Comparison of ENCODE assay signal across 32 mouse cellular contexts in genomic region chr2:4896970-4897369, GRCm38 (mm10). TPM values are rescaled to one million over a fixed set of nuclear protein-coding genes. Genes with fewer than 3 reads are reported as not detected.
DNase-seq lines count a peak whose midpoint lies in the region; ATAC-seq and TF ChIP-seq lines count a peak whose summit lies in the region.
"Had no signal": no experiment of that assay in that cellular context is flagged by ENCODE, and none has a peak within 500 bp of the region (broad histone marks: within the 10 kb centered on the region; RNA-seq: fewer than 3 reads in every experiment).

No protein-coding gene starts in this region.

- no peak overlapping the region for H3K9ac ChIP-seq in heart, adult 2 months (ENCODE audit: low read depth, low read length)
- no peak overlapping the region for H3K9ac ChIP-seq in kidney, postnatal 0 days (ENCODE audit: low read depth, low read length)
- H3K9ac ChIP-seq in lung, embryonic 14.5 days, result no peak overlapping the region
- H3K9ac ChIP-seq in MEL (ENCODE audit: control insufficient read depth, low read depth, low read length, poor library complexity, severe bottlenecking), result no peak overlapping the region
- H3K9ac ChIP-seq: heart, embryonic 15.5 days; hindbrain, embryonic 13.5 days; limb, embryonic 15.5 days; neural tube, embryonic 12.5 days had no signal

- no peak overlapping the region for H3K4me2 ChIP-seq in kidney, postnatal 0 days (ENCODE audit: low read length)
- H3K4me2 ChIP-seq in lung, embryonic 14.5 days, result no peak overlapping the region
- H3K4me2 ChIP-seq: heart, embryonic 15.5 days; hindbrain, embryonic 13.5 days; limb, embryonic 15.5 days; neural tube, embryonic 12.5 days had no signal

- H3K36me3 ChIP-seq in heart, adult 2 months (ENCODE audit: control insufficient read depth, insufficient read depth, low read length), result peaks cover 4% of the 10 kb centered on the region; the same call in 1 of the 2 replicates
- peaks cover 90% of the 10 kb centered on the region for H3K36me3 ChIP-seq in heart, embryonic 10.5 days
- peaks cover 64% of the 10 kb centered on the region for H3K36me3 ChIP-seq in kidney, postnatal 0 days (ENCODE audit: insufficient read depth, low read length)
- peaks cover 93% of the 10 kb centered on the region for H3K36me3 ChIP-seq in lung, embryonic 14.5 days (ENCODE audit: insufficient read depth)
- H3K36me3 ChIP-seq in MEL (ENCODE audit: control insufficient read depth in 1 of 2, insufficient read depth in 2 of 2, low read length in 2 of 2), result peaks cover 0 to 21% of the 10 kb centered on the region in 2 experiments; a peak in 2 of 4 replicates

- intact Hi-C loops in heart, adult 2 months (cut with DNase I), result no loop called here

- H3K9me3 ChIP-seq in heart, embryonic 10.5 days, result no peaks in the 10 kb centered on the region
- H3K9me3 ChIP-seq in kidney, postnatal 0 days (replicated peaks; ENCODE audit: low read length), result no peaks in the 10 kb centered on the region
- H3K9me3 ChIP-seq in lung, embryonic 14.5 days (ENCODE audit: low read depth, low read length), result no peaks in the 10 kb centered on the region
- no peaks in the 10 kb centered on the region for H3K9me3 ChIP-seq in MEL (replicated peaks; ENCODE audit: insufficient read depth, low read length)
- H3K9me3 ChIP-seq: G1E; heart, embryonic 15.5 days; hindbrain, embryonic 13.5 days; limb, embryonic 10.5 days; limb, embryonic 15.5 days; midbrain, embryonic 10.5 days; neural tube, embryonic 12.5 days had no signal

- no peaks in the 10 kb centered on the region; the same call in 1 of the 2 replicates for H3K79me2 ChIP-seq in heart, adult 2 months (replicated peaks; ENCODE audit: control insufficient read depth, insufficient read depth, low read length)
- H3K79me2 ChIP-seq in MEL (ENCODE audit: control insufficient read depth, insufficient read depth, low read length, poor library complexity), result no peaks in the 10 kb centered on the region

- TF ChIP-seq CTCF in heart, adult 2 months (IDR thresholded peaks at IDR 0.05), result peak; percentile 16; the same call in 1 of the 2 replicates
- TF ChIP-seq CTCF in kidney, postnatal 0 days (IDR thresholded peaks at IDR 0.05; ENCODE audit: low read depth), result peak; percentile 36; the same call in 1 of the 2 replicates
- TF ChIP-seq CTCF in lung, embryonic 14.5 days (IDR thresholded peaks at IDR 0.05; ENCODE audit: low read depth), result peak; percentile 12; the same call in 1 of the 2 replicates
- TF ChIP-seq CTCF in MEL (IDR thresholded peaks at IDR 0.05 in 2 of 3, conservative IDR thresholded peaks at IDR 0.05 in 1 of 3; ENCODE audit: control insufficient read depth in 1 of 3, insufficient read depth in 1 of 3, low read depth in 2 of 3, low read length in 3 of 3, poor library complexity in 1 of 3, severe bottlenecking in 1 of 3), result peak in 1 of 3 experiments; percentile 45; a peak in 3 of 6 replicates

- no peak overlapping the region for H3K4me3 ChIP-seq in heart, adult 2 months
- H3K4me3 ChIP-seq in heart, embryonic 10.5 days, result no peak overlapping the region
- no peak overlapping the region for H3K4me3 ChIP-seq in kidney, postnatal 0 days (replicated peaks; ENCODE audit: low read depth, low read length)
- H3K4me3 ChIP-seq in lung, embryonic 14.5 days (ENCODE audit: low read depth, low read length), result no peak overlapping the region
- no peak overlapping the region for H3K4me3 ChIP-seq in MEL (ENCODE audit: control insufficient read depth in 1 of 2, insufficient read depth in 1 of 2, low read depth in 2 of 2, low read length in 2 of 2)
- H3K4me3 ChIP-seq: erythroblast, embryonic 14.5 days; gastrocnemius, adult 2 months; heart, embryonic 15.5 days; hindbrain, embryonic 13.5 days; limb, embryonic 10.5 days; limb, embryonic 15.5 days; midbrain, embryonic 10.5 days; myocyte; neural tube, embryonic 12.5 days had no signal

- no peak overlapping the region for H3K27ac ChIP-seq in heart, adult 2 months
- no peak overlapping the region for H3K27ac ChIP-seq in heart, embryonic 10.5 days
- no peak overlapping the region for H3K27ac ChIP-seq in kidney, postnatal 0 days
- no peak overlapping the region for H3K27ac ChIP-seq in lung, embryonic 14.5 days (ENCODE audit: low read depth)
- no peak overlapping the region for H3K27ac ChIP-seq in MEL (ENCODE audit: control insufficient read depth, low read depth, low read length)
- H3K27ac ChIP-seq: gastrocnemius, adult 2 months; heart, embryonic 15.5 days; hindbrain, embryonic 13.5 days; limb, embryonic 10.5 days; limb, embryonic 15.5 days; midbrain, embryonic 10.5 days; neural tube, embryonic 12.5 days had no signal

- no peak for TF ChIP-seq POLR2A in heart, adult 2 months (IDR thresholded peaks at IDR 0.05; ENCODE audit: insufficient read depth, low read depth, low read length)
- no peak for TF ChIP-seq POLR2A in MEL (IDR thresholded peaks at IDR 0.05; ENCODE audit: control insufficient read depth in 1 of 2, insufficient read depth in 1 of 2, low read depth in 1 of 2, low read length in 2 of 2, poor library complexity in 1 of 2)

- H3K4me1 ChIP-seq in heart, adult 2 months (ENCODE audit: control insufficient read depth, insufficient read depth, low read length), result no peaks in the 10 kb centered on the region
- H3K4me1 ChIP-seq in heart, embryonic 10.5 days, result no peaks in the 10 kb centered on the region
- H3K4me1 ChIP-seq in kidney, postnatal 0 days (replicated peaks; ENCODE audit: insufficient read depth, low read length), result no peaks in the 10 kb centered on the region
- no peaks in the 10 kb centered on the region for H3K4me1 ChIP-seq in lung, embryonic 14.5 days (ENCODE audit: insufficient read depth)
- H3K4me1 ChIP-seq in MEL (ENCODE audit: control insufficient read depth in 1 of 2, insufficient read depth in 2 of 2, low read length in 2 of 2), result no peaks in the 10 kb centered on the region
- H3K4me1 ChIP-seq: heart, embryonic 15.5 days; hindbrain, embryonic 13.5 days; limb, embryonic 10.5 days; limb, embryonic 15.5 days; midbrain, embryonic 10.5 days; neural tube, embryonic 12.5 days had no signal

- TF ChIP-seq RAD21 in MEL (IDR thresholded peaks at IDR 0.05; ENCODE audit: low read depth, low read length), result no peak

- H3K27me3 ChIP-seq in heart, adult 2 months (ENCODE audit: control insufficient read depth, insufficient read depth, low read length), result no peaks in the 10 kb centered on the region
- no peaks in the 10 kb centered on the region for H3K27me3 ChIP-seq in heart, embryonic 10.5 days (ENCODE audit: insufficient read depth, poor library complexity, severe bottlenecking)
- H3K27me3 ChIP-seq in kidney, postnatal 0 days (ENCODE audit: insufficient read depth, low read length), result no peaks in the 10 kb centered on the region
- H3K27me3 ChIP-seq in lung, embryonic 14.5 days (ENCODE audit: insufficient read depth, low read length), result no peaks in the 10 kb centered on the region
- no peaks in the 10 kb centered on the region for H3K27me3 ChIP-seq in MEL (ENCODE audit: control insufficient read depth in 1 of 2, insufficient read depth in 2 of 2, low read length in 2 of 2)
- H3K27me3 ChIP-seq: heart, embryonic 15.5 days; hindbrain, embryonic 13.5 days; limb, embryonic 15.5 days; neural tube, embryonic 12.5 days had no signal

- DNase-seq in heart, adult 2 months, result no peak
- DNase-seq in heart, embryonic 10.5 days (ENCODE audit: low spot score), result no peak
- DNase-seq in kidney, postnatal 0 days (ENCODE audit: low spot score), result no peak
- DNase-seq in kidney, postnatal 36 days, result no peak
- no peak for DNase-seq in lung, embryonic 14.5 days
- DNase-seq in lung, postnatal 4 days, result no peak
- peak; percentile 27 for DNase-seq in MEL (ENCODE audit: low read depth, low spot score)
- DNase-seq in gastrocnemius, adult 8-10 months (ENCODE audit: low spot score in 2 of 2), result no peak
- DNase-seq: adrenal gland, postnatal 14 days; B cell, adult 2 months; cerebellum, adult 11 months; cerebellum, adult 9-11 months; gastrocnemius, adult 2 months; heart, postnatal 36 days; kidney, adult 18-20 months; kidney, postnatal 10 days; lung, postnatal 10 days; right cerebral cortex, adult 18-20 months; spleen, adult 18-20 months; thymus, adult 18-20 months; thymus, postnatal 25 days had no signal

- no peak for ATAC-seq in kidney, postnatal 0 days (replicated peaks; ENCODE audit: low FRiP score, low read depth)
- no peak for ATAC-seq in lung, embryonic 14.5 days (ENCODE audit: insufficient read depth)
- ATAC-seq: forebrain, embryonic 16.5 days; midbrain, embryonic 16.5 days had no signal

- 95% methylated on average over 4 of the region's 4 CpGs for WGBS in heart, adult 2 months
- WGBS in heart, embryonic 10.5 days, result 93% methylated on average over 4 of the region's 4 CpGs
- 88% methylated on average over 4 of the region's 4 CpGs for WGBS in kidney, postnatal 0 days
- 90% methylated on average over 4 of the region's 4 CpGs for WGBS in lung, embryonic 14.5 days

- TF ChIP-seq EP300 in heart, adult 2 months (IDR thresholded peaks at IDR 0.05; ENCODE audit: insufficient read depth, low read depth, low read length), result no peak
- TF ChIP-seq EP300 in MEL (IDR thresholded peaks at IDR 0.05; ENCODE audit: low read depth in 1 of 2, low read length in 2 of 2), result no peak

TF ChIP-seq in MEL, 35 proteins besides CTCF, POLR2A, EP300 and RAD21 (continues in another document):
- TF ChIP-seq TAL1 (IDR thresholded peaks at IDR 0.05; ENCODE audit: low read length) (no peak), SMC3 (IDR thresholded peaks at IDR 0.05; ENCODE audit: low read depth, low read length) (no peak), ZC3H11A (IDR thresholded peaks at IDR 0.05; ENCODE audit: low read depth, low read length) (no peak), CHD2 (IDR thresholded peaks at IDR 0.05; ENCODE audit: low read length) (no peak)

RNA-seq across cellular contexts. Expression of gene Sephs1, which starts 15.6 kb away (rescaled TPM):
- 10 to 100 TPM; 12.2 to 12.8 TPM for total RNA-seq in heart, adult 2 months (2021)
- 8.6 and 14.6 TPM in 2 replicates for polyA plus RNA-seq in heart, adult 2 months (2012; rRNA removed)
- polyA plus RNA-seq in heart, embryonic 10.5 days (2016; fragmentation: Nextera tagmentation; extraction: Ambion mirVana), result 60.2 and 71.3 TPM in 2 replicates
- polyA plus RNA-seq in kidney, postnatal 0 days (2015; fragmentation: Nextera tagmentation; extraction: Ambion mirVana), result 54.6 and 59.8 TPM in 2 replicates
- 128 and 130 TPM in 2 replicates for polyA plus RNA-seq in lung, embryonic 14.5 days (2014; fragmentation: Nextera tagmentation; extraction: Ambion mirVana)
- 36.9 and 37.1 TPM in 2 replicates for total RNA-seq in MEL (2012; rRNA removed)
- 10 to 100 TPM in 1 of 2 experiments, not detected in 1; 40.4 TPM for polyA plus RNA-seq in MEL (2012; ENCODE audit: insufficient read depth in 1 of 2, insufficient read length in 2 of 2, low read depth in 1 of 2, low replicate concordance in 2 of 2, missing spikeins in 1 of 2)
- total RNA-seq in gastrocnemius, adult 8-10 months (2022), result 10 to 100 TPM; 18.2 to 22.6 (median 19.5) TPM

RNA-seq across cellular contexts. Expression of gene Phyh, which starts 21.8 kb away (rescaled TPM):
- total RNA-seq in heart, adult 2 months (2021), result 100 to 1,000 TPM; 743 to 904 TPM
- 620 and 892 TPM in 2 replicates for polyA plus RNA-seq in heart, adult 2 months (2012; rRNA removed)
- 59.7 and 84.7 TPM in 2 replicates for polyA plus RNA-seq in heart, embryonic 10.5 days (2016; fragmentation: Nextera tagmentation; extraction: Ambion mirVana)
- polyA plus RNA-seq in kidney, postnatal 0 days (2015; fragmentation: Nextera tagmentation; extraction: Ambion mirVana), result 159 and 164 TPM in 2 replicates
- 46.4 and 52.6 TPM in 2 replicates for polyA plus RNA-seq in lung, embryonic 14.5 days (2014; fragmentation: Nextera tagmentation; extraction: Ambion mirVana)
- total RNA-seq in MEL (2012; rRNA removed), result not detected in 2 replicates
- not detected for polyA plus RNA-seq in MEL (2012; ENCODE audit: insufficient read depth in 1 of 2, insufficient read length in 2 of 2, low read depth in 1 of 2, low replicate concordance in 2 of 2, missing spikeins in 1 of 2)
- 100 to 1,000 TPM; 155 to 199 (median 177) TPM for total RNA-seq in gastrocnemius, adult 8-10 months (2022)

Comparison
In these comparisons a context has a peak if more than half of its experiments do, and no peak if none do; other contexts are left out.
1. RNA of gene Phyh, which starts 21.8 kb away (polyA plus RNA-seq): 620 to 892 TPM in heart, adult 2 months, 159 to 164 TPM in kidney, postnatal 0 days, 59.7 to 84.7 TPM in heart, embryonic 10.5 days and 46.4 to 52.6 TPM in lung, embryonic 14.5 days; not detected in MEL; every median in the first group is over 10 times any median in the second.